Mouse (Mus musculus): ENCODE results near the gene Opa1. TPM values are rescaled to one million over a fixed set of nuclear protein-coding genes. Genes with fewer than 3 reads are reported as not detected.

Opa1 gene
- total RNA-seq, 2 experiments from 2014 or later: 104 to 108 TPM

DNA sequence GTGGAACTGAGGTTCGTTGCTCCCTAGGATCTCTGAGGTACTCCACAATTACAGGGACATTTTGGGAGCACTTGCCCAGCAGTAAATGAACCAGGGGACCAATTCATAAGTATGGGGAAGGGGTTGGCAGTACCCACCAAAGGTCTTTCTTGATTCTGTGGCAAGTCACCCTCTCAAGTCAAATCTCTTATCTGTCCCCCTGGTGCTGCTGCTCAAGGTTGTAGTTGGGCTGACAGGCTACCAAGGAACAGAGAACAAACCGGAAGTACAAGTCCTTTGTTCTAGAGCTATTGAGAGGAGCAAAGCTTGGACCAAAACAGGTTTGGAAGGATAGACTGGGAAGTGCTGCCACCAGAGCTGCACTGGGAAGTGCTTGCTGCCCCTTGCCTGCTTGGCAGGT, 105.0 kb downstream of the Opa1 start:
- Histone ChIP-seq H3K4me3 (no peak overlapping the region), H3K27ac (no peak overlapping the region)
- DNase-seq (ENCODE audit: low spot score in 2 of 2): no peak
- TF ChIP-seq CTCF (conservative IDR thresholded peaks at IDR 0.05): no peak

DNA sequence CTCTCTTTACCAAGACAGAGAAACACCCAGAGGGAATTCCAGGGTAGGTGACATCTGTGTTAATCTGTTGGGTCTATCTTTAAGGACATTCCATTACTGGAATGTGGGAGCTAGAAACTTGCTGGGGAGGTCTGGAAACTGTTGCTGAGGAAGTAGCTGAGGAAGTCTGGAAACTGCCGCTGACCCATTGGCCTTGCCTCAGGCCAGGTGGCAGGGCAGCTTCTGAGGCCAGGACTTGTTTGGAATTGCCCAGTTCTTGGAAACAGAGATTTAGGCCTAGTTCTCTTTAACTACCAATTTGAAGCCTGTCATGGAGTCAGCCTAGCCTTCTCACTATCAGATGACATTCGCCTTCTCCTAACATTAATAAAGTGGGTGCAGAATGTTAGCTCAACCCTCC, 105.5 kb downstream of the Opa1 start:
- Histone ChIP-seq H3K4me3 (no peak overlapping the region), H3K27ac (no peak overlapping the region)
- no peak for TF ChIP-seq CTCF (conservative IDR thresholded peaks at IDR 0.05)
- DNase-seq (ENCODE audit: low spot score in 2 of 2): no peak

DNA sequence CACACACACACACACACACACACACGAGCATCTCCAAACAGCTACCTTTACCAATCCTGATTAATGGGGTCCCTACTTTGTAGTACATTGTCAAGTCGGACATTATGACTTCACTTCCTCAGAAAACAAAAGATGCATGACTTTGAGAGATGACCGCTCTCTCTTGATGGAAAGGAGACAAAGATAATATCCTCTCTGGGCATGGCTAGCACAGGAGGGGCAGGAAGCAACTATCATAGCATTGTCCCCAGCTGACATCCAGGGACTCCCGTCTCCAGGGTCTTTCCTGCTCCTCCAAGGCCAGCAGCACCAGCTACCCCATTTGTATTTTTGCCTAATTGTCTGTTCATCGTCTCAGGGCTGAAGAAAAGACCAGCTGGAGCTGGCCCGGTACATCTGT, 107.0 kb downstream of the Opa1 start:
- H3K4me3 ChIP-seq: no peak overlapping the region
- TF ChIP-seq CTCF (conservative IDR thresholded peaks at IDR 0.05): no peak
- no peak overlapping the region for H3K27ac ChIP-seq
- DNase-seq (ENCODE audit: low spot score in 2 of 2): no peak

DNA sequence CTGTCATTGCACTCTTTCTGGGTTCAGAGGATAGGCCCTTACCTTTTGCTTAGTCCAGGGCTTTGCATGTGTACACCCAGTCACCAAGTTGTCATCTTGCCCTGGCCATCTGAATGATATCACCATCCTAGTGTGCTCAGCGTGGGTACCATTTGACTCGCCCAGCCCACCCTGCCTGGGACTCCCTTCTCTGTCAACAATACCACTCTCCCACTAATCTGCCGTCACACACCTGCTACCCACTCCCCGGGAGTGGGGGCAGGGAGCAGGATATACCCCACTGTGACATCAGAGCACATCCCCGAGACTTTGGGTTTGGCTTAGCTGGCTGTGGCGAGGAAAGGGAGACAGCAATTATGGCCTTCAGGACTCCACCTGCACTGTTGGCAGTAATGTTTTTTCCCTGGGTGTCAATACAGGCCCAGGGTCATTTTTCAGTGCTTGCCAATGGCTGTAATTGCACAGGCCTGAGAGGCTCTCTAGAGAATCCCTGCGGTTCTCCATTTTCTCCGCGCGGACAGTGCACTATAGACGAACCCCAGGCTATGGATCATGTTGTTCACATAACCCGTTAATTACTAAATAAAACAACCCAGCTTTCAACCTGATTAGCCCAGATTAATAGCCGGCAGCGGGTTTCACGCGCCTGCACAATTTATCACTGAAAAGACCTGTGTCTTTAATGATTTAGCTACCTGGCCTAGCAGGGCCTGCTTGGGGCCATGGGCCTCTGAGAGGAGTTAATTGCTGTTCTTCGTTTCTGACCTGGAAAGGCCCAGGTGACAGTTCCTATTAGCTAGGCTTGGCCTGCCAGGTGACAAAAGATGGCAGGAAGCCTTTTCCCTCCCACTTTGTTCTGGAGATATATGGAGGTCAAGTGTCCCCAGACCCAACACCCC, 109.1 kb downstream of the Opa1 start:
- TF ChIP-seq CTCF (conservative IDR thresholded peaks at IDR 0.05): no peak
- H3K4me3 ChIP-seq: no peak overlapping the region
- no peak for DNase-seq (ENCODE audit: low spot score in 2 of 2)
- no peak overlapping the region for H3K27ac ChIP-seq

DNA sequence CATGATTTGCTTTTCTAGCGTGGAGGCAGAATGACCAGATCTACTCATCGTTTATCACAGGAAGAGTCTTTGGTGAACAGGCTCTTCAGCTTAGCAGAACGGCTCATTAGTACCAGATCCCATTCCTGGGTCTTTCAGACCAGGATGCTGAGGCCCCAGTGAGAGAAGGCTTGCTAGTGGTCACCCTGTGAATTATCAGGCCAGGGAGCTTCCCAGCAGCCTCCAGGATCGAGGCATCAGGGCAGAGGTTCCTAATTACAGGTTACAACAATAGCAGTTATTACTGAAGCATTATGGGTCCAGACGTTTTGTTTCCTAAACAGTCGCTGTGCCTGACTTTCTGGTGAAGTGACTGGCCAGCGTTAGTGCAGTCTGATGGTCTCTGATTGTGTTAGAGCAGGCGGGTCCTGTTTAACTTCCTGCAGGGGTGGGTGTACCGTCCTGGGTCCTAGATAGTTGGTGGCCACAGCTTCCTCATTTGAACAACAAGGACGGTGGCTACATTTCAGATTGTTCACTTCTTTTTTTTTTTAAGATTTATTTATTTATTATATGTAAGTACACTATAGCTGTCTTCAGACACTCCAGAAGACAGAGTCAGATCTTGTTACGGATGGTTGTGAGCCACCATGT, 110.2 kb downstream of the Opa1 start:
- H3K27ac ChIP-seq: no peak overlapping the region
- no peak overlapping the region for H3K4me3 ChIP-seq
- DNase-seq (ENCODE audit: low spot score in 2 of 2): no peak
- no peak for TF ChIP-seq CTCF (conservative IDR thresholded peaks at IDR 0.05)

DNA sequence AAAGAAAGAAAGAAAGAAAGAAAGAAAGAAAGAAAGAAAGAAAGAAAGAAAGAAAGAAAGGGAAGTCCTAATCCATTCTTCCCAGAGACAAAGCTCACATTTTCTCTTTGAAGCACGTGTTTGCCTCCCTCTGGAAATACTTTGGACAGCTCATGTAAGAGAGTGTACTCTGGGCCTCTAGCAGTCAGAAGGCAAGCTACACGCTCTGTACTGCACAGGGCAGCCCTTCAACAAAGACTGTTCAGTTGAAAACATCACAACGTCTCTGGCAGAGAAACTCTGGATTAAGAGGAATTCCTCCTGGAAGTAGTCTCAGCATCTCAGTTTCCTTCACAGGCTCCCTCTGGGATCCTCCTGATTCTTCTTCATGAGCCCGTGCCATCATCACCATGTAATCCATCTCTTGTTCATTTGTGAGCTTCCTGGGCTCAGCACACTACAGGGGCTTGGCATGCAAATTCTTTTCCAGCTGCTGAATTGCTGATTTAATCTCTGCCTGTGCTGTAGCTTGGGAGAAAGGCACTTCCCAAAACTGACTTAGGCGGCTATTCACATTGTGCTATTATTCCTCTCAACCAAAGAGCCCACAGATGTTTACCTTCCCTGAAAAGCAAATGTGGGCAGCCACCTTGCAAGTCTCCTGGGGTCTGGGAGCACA, 114.0 kb downstream of the Opa1 start:
- no peak overlapping the region for H3K27ac ChIP-seq
- no peak for DNase-seq (ENCODE audit: low spot score in 2 of 2)
- H3K4me3 ChIP-seq: no peak overlapping the region
- no peak for TF ChIP-seq CTCF (conservative IDR thresholded peaks at IDR 0.05)

DNA sequence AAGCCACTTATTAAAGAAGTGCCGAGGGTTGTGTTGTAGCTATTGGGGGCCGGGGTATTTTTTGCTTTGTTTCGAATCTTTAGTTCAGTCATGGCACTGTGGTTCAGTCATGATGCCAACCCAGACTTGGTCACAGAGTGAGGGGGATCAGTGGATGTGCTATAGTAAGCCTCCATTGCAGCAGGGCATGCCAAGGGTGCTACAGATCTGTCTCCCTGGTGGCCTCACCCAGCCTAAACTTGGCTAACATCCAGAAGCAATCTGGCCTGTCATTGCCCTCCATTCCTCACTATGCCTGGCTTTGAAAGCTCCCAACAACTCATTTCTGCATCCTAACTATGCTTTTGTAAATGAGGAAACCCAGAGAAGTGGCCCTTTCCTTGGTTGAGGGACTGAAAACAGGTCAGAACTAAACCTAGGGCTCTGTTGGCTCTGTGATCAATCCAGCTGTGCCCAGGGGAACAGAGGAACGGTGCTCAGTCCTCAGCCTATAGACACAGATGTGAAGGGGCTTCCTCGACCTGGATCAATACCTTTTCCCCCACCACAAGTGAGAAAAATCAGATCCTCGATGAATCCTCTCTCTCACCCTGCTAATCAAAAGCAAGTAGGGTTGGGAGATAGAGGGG, 114.8 kb downstream of the Opa1 start:
- H3K27ac ChIP-seq: no peak overlapping the region
- no peak for DNase-seq (ENCODE audit: low spot score in 2 of 2)
- no peak for TF ChIP-seq CTCF (conservative IDR thresholded peaks at IDR 0.05)
- no peak overlapping the region for H3K4me3 ChIP-seq

DNA sequence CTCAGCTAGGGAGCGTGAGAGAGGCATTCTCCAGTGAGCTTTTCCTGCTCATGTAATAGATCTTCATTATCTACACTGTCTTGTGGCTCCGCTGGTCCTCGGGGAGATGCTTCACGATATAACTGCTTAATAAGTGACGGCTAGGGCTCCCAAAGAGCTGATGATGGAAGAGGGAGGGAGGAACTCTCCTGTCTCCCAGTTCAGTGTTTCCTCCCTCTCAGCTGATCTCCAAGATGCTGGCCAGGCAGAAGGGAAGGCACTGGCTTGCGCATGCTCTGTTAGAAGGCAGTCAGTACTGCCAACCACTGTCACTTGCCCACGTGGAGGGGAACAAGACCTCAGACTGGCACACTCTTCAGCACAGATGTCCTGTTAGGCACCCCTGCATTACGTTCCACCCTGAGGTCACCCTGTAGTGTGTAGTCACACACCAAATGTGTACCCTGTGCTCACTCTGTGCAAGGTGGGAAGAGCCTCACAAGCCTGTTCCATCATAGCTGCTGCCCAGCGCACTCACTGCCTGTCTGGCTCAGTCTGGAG, 115.4 kb downstream of the Opa1 start:
- Histone ChIP-seq H3K27ac (no peak overlapping the region), H3K4me3 (no peak overlapping the region)
- no peak for TF ChIP-seq CTCF (conservative IDR thresholded peaks at IDR 0.05)
- no peak for DNase-seq (ENCODE audit: low spot score in 2 of 2)

Other genes with a start within 250 kb of the Opa1 start
- 10 to 100 TPM; 10.5 to 10.8 TPM for gene Atp13a5, start 200.6 kb upstream of the Opa1 start, total RNA-seq (2021)
- gene Atp13a4, start 34.5 kb upstream of the Opa1 start, total RNA-seq (2021): 10 to 100 TPM; 15.2 to 17.3 TPM

Data from layer of hippocampus, adult 2 months (tissue).